Mouse (Mus musculus) liver, embryonic 14.5 days (tissue): ENCODE data around the gene Gm45208.
"Not testable (repeated sequence)": the region's sequence is repeated elsewhere in the genome, so short reads cannot be mapped to it uniquely, and the experiment has no call there.

ENCODE experiments used
- CTCF ChIP-seq: IDR thresholded peaks from 2 replicates; pipeline ENCODE4 v1.5.1; 2016; ENCODE audit warnings: antibody characterized with exemption, low read depth, control low read depth
- EP300 ChIP-seq: IDR thresholded peaks from 2 replicates; pipeline ENCODE4 v1.6.1; 2016; ENCODE audit warnings: antibody characterized with exemption, low read depth

DNA sequence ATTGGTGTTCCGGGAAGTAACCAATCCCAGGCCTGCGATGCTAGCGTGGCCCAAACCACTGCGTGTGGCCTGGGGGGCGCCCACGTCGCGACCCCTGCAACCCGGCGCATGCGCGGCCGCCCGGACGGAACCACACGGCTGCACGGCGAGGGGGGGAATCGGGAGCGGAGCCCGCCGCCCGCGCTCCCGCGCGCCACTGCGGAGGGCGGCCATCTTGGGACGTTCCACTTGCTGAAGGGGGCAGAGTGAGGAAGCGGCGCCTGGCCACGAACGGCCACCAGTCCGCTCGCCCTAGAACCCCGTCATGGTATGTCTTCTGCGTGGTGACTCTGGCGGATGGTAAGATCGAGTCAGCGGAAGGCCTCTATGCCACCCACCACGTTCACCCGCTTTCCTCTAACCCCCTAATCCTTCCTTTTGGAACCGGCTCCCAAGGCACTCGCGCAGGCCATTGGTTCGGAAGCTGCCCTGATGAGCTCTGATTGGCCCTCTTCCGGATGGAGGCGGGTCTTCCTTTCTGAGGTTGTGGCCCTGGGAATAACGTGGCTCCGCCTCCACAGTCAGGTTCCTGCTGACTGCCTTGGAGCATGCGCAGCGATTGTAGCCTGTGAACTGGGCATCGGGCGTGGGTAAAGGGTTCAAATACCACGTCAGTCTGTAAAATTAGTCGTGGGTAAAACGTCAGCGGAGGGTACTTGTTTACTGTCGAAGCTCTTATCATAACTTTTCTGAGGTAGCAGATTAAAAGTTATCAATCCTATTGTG is 7.7 kb upstream of the Gm45208 start, which contains the start of gene Wdr45:
- TF ChIP-seq CTCF, EP300: not testable (repeated sequence)
